Mouse (Mus musculus) ES-Bruce4 (cell line): Measurements from ENCODE around the gene Rhebl1.

Experiments
- CTCF ChIP-seq: IDR thresholded peaks from one replicate; pipeline ENCODE4 v1.8.1; 2011; ENCODE audit warnings: low read depth, low read length
- POLR2A ChIP-seq: IDR thresholded peaks from one replicate; pipeline ENCODE4 v1.8.1; 2011; ENCODE audit warnings: low read length; ENCODE audit not compliant: insufficient read depth

DNA sequence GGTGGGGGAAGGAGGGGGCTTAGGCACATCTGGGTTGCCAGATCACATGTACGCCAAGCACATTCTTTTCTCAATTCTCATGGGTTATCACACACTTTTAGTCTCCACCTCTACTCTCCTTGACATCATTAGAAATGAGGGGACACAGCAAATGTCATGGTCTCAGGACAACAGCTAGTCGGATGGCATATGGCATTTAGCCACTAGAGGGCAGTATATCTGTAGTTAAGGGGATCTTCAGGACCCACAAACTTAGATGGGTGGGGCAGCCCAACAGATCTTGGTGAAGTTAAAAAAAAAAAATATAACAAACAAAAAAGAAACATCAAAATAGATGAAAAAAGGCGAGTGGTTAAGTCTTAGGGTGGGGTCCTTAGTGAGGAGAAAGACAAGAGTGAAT lies 17.0 kb downstream of the Rhebl1 start:
- TF ChIP-seq POLR2A (no peak), CTCF (no peak)
